Mouse (Mus musculus): ENCODE measurements around the gene Msto1.
"Not testable (repeated sequence)": the region's sequence is repeated elsewhere in the genome, so short reads cannot be mapped to it uniquely, and the experiment has no call there.

The Msto1 gene

DNA sequence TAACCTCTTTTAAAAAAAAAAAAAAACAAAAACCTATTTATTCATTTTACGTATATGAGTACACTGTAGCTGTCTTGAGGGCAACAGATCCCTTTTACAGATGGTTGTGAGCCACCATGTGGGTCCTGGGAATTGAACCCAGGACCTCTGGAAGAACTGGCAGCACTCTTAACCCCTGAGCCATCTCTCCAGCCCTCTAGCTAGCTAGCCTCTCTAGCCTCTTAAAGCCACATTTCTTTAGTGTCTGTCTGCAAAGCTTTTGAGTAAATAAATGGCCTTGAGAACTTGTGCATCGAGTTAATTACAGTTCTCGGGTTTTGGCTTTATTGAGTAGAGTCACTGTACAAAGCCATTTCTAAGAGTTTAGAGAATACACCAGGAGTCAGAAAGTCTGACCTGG is 9.0 kb downstream of the Msto1 start:
- DNase-seq (ENCODE audit: low spot score), result no peak

- DNase-seq (ENCODE audit: low spot score), result not testable (repeated sequence)
Measured at GRCm38 (mm10) chr3:88893011-88893410, 20.8 kb downstream of the Msto1 start.

DNA sequence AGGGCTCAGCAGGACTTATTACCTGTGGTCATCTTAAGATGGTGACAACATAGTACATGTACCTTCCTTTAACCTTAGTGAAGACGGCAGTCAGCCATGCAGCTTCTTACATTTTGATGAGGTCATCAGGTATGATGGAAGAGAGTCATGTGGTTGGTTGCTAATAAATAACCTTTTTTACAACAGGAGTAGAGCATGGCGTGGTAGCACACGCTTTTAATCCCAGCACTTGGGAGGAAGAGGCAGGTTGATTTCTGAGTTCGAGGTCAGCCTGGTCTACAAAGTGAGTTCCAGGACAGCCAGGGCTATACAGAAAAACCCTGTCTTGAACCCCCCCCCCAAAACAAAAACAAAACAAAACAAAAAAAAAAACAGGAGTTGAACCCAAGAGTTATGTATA is 31.3 kb downstream of the Msto1 start:
- DNase-seq (ENCODE audit: low spot score), result not testable (repeated sequence)

GRCm38 (mm10) chr3:88868449-88868848 is 45.4 kb downstream of the Msto1 start:
- DNase-seq (ENCODE audit: low spot score), result not testable (repeated sequence)

- not testable (repeated sequence) for DNase-seq (ENCODE audit: low spot score)
Measured at GRCm38 (mm10) chr3:88867177-88867576, 46.6 kb downstream of the Msto1 start.

DNA sequence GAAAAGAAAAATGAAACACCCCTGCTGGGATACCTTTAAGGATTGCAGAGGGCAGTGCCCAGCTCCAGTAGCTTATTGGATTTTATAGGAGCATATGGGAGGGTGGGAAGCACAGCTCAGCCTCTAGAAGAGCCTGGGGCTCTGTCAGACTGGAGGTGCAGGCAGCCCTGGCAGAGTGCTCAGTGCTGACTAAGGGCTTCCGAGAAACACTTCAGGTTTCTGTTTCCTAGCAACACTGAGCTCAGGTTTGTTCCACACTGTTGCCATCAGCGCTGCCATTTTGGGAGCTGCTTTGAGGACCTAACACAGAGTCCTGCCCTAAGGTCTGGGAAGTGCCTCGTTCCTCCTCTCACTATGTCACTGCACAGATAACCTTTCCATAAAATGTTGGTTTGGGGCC is 47.1 kb downstream of the Msto1 start:
- DNase-seq (ENCODE audit: low spot score), result not testable (repeated sequence)

DNA sequence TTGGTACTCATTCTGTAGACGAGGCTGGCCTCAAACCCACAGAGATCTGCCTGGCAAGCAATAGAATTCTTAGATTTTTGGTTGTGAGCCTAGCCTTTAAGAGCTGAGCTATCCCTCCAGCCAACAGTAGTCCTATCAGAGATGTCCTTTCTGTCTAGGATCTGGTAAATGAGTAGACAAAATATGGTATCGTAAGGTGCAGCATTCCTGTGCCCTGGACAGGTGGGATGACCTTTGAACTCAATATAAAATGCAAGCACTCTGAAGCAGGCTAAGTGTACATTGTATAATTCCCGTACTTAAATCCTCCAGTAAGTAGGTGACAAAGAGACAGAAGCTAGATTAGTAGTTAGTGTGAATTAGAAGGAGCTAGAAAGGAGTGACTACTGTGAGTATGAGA is 51.7 kb downstream of the Msto1 start:
- no peak for DNase-seq (ENCODE audit: low spot score)

- DNase-seq (ENCODE audit: low spot score), result no peak
Measured at GRCm38 (mm10) chr3:88855837-88856236, 58.0 kb downstream of the Msto1 start.
